Mouse (Mus musculus) mouse embryonic stem cell (cell line): ENCODE measurements around the gene Uqcrfs1.

Source experiments
- in situ Hi-C, 2 experiments: fragments of 300-500 bp; cut with MboI; formaldehyde crosslinking; loops; 1 replicate in 1 of 2; 3 replicates in 1 of 2; pipeline ENCODE4 v1.14.3; 2019 to 2020; ENCODE audit warnings: low sequenced_read_pairs in 2 of 2, low pct_unique_long_range_greater_than_20kb in 1 of 2, mixed read lengths in 1 of 2; ENCODE audit not compliant: unreplicated experiment in 1 of 2

The Uqcrfs1 gene

DNA sequence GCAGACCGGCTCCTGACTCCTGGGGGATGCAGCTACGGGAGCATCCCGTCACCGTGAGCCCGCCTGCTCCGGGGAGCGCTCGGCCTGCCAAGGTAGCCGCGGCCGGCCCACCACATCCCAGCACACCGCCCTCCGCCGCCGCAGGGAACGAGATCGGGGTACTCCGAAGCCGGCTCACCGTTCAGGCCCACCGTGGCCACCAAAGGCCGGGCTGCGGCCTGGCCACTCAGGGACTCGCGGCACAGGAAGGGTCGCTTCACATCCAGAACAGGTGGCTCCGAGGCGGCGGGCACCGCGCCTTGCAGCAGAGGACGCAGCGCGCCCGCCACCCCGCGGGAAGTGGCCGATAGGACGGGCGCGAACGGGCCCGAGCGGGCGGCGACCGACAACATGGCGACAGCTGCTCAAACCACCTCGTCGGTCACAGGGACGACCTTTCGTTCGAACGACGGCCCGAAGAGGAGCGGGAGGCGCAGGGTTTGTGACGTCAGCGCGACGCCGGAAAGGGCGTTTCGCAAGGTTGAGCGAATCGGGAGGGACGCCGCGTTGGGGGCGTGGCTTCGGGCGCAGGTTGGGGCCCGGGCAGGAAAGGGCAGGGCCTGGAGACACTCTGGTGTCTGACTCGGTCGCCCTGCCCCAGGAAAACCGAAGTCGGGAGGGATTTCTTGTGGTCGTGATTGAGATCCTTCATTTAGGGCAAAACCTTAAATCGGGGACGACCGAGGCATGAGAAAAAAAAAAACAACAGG is at the start of gene Uqcrfs1:
Gene Uqcrfs1, minus strand, starts transcription at position 507 of the 749 bp plus-strand sequence.
- in situ Hi-C loops, result no loop called here

DNA sequence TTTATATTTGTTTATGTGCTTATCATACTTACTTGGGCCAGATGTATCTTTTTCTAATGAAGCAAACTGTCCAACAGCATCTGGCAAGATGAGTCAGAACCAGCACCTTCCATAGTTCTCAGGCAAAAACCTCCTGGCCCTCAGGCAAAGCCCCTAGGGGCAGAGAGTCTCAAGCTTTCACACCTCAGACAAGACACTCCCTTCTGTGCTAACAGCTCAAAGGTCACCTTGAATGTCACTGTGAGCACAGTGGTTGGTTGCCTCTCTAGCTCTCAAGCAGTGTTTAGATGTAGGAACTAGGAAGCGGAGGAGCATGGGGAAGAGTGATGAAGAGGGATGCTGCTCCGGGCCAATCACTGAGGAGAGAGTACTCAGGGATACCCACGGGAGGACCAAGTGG is 40.6 kb upstream of the Uqcrfs1 start:
- in situ Hi-C loops, result no loop called here

DNA sequence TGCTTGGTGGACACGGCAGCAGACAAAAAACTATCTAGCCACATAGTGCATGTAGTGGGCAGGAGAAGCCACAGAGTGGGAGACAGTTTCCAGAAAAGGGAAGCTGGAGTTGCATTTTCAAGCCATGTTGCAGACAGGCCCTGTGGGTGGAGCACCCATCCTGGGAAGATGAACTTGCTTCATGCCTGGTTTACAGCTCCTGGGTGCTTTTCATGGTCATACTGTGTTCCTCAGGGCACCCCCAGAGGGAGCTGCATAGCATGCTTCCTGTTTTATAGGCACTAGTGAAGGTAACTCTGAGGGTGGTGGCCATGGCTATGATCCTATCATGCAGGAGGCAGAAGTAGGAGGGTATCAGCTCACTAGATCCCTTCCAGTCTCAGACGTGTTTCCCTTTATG is 37.4 kb upstream of the Uqcrfs1 start:
- in situ Hi-C loops, result no loop called here

DNA sequence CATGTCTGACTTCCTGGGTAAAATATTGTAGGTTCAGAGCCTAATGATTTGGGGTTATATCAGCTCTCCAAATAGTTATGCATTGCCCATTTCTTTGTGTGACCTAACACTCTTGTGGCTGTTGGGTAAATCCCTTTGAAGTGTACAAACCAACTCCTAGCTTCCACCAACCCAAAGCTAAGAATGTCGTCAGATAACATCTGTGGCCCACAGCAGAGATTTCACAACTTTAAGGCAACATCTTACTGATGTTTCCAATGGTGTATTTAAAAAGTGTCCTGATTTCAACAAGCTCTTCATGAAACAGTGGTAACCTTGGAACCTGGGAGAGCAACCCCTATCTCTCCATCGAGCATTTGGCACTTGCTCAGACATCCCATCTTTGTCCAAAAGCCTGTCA is 33.6 kb upstream of the Uqcrfs1 start:
- in situ Hi-C loops, result no loop called here

DNA sequence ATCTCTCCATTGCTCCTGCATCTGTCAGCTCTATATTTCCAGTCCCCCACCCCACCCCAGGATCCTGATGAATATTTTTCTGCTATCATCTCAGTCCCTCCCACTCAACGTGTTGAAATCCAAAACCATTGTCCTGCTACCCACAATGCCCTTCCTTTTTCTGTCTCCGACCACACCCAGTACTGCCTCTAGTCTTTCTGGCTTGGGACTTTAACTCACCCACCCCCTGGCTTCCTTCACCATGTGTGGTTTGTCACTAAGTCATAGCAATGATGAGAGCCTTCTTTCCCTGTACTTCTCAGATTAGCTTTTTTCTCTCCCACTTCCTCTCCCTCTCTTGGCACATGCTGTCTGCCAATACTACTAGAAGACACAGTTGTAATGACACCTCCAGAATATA is 31.7 kb upstream of the Uqcrfs1 start:
- in situ Hi-C loops, result no loop called here

DNA sequence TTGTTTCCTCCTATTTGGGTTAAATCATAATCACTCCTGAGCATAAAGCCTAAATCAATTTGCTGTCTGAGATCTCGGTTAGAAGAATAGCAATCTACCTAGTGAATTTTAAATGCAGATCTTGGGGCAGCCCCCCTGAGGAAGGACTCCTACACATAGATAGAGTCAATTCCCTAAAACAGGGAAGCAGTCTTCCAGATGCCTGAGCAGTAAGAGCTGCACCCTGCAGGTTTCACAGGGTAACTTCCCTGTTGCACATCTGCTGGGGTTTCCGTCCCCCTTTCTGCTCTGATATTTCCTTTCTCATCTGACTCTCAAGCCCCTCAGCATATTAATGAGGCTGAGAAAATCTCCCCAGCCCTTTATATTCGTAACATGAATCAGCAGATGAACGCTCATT is 27.8 kb upstream of the Uqcrfs1 start:
- in situ Hi-C loops, result no loop called here

DNA sequence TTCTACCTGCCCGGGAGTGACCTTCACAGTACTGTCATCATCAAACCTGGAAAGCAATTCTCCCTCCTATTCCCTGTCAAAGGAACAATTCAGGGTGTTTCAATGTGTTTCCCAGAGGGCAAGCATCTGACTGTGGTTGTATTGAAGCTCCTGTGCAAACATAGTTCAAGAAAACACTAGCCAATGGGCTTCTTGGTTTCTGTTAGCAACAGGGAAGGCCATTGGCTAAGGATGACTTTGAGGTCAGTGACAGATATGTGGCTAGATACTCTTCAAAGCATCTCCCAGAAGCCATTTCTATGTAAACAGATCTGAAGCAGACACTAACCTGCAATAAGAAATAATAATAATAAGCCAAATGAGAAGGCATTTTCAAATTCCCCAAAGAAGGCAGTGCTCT is 25.0 kb upstream of the Uqcrfs1 start:
- in situ Hi-C loops, result no loop called here

DNA sequence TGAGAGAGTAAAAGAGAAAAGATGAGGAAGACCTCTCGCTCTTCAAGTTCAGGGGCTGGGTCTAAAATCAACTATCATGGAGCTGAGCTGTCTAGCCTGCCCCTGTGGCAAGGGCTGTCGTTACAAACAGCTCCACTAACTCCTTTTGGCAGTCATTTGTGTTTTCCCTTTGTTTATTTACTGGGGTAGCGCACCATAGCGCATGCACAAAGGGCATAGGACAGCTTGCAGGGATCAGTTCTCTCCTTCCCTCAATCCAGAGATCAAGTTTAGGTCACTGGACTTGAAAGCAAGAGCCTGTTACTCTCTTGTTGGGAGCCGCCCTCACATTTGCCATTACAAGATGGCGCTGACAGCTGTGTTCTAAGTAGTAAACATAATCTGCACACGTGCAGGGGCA is 22.4 kb upstream of the Uqcrfs1 start:
- in situ Hi-C loops, result no loop called here

DNA sequence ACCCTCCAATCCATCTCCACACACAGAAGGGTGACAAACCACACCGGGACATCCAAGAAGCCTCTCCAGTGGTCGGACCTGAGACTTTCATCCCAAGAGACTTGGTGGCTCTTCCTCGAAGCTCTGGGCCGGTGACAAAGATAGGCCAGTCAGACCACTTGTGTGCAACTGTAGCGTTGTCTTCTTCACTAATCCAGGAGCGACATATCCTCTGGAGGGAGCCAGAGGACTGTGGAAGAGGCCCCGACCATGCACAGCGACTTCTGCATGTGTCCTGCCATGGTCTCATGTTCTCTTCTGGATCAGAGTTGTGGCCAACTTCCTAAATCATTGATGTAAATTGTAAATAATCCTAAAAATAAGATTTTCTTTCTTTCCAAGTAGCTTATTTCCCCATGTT is 21.6 kb upstream of the Uqcrfs1 start:
- in situ Hi-C loops, result no loop called here

DNA sequence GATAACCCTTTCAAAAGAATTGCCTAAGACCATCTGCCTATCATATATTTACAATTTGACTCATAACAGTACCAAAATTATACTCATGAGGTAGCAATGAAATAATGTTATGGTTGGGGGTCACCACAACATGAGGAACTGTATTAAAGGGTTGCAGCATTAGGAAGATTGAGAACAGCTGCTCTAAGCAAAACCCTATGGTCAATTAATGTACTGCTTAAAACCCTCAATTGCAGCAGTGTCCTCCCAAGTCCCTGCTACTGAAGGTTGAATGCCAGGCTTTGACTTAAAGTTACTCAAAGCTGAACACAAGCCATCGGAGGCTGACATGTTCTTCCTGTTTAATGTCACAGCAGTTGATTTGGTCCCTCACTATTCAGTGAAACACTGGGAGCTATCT is 15.4 kb upstream of the Uqcrfs1 start:
- in situ Hi-C loops, result no loop called here

DNA sequence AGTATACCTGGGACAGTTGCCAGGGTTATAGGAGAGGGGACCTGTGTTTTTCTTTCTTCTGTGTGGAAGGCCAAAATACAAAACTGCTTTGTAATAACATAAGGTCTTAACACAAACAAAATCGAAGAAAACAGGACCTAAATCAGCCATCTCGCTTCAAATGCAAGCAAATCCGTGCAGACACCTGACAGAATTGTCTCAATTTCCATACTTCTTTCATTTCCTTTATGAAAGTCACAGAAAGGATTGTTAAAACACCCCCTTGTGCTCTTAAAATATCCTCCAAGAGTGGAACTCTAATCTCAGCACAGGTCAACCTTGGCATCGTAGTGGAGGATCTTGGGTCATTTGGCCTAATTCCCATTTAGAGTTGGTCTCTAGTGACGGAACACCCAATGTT is 14.9 kb upstream of the Uqcrfs1 start:
- in situ Hi-C loops, result no loop called here

DNA sequence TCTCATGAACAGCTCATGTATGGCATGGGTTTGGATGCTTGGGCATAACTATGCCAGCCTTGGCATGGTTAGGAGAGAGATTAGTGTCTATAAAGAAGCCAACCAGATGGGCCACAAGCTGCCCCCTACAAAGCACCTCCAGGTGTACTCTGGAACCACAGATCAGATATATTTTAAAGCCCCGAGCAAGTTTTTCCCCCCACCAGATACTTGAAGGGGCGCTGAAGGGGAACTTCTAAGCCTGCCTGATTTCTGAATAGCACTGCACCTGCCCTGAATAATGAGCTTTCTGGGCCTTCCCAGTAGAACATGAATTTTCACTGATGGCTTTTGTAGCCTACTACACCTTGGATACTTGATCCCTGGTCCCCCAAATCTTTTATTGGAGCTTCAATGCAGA is 12.6 kb upstream of the Uqcrfs1 start:
- in situ Hi-C loops, result no loop called here

DNA sequence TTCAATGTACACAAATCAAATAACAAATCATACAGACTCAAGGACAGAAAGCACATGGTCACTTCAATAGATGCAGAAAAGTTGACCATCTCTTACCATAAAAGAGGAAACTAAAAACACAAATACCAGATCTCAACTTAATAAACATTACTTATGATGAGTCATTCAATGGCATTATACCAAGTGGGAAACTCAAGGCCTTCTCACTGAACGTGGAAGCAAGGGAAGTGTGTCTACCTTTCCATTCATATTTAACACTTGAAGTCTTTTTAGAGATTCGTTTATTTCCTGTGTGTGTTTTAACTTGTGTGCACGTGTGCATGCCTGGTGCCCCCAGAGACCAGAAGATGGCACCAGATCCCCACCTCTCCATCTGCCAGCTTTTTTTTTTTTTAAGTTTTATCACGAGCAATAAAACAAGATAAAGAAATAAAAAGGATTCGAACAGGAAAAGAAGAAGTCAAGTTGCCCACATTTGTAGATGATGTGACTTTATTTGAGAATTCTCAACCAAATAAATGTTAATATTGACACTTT is 8.0 kb upstream of the Uqcrfs1 start:
- in situ Hi-C loops, result no loop called here

DNA sequence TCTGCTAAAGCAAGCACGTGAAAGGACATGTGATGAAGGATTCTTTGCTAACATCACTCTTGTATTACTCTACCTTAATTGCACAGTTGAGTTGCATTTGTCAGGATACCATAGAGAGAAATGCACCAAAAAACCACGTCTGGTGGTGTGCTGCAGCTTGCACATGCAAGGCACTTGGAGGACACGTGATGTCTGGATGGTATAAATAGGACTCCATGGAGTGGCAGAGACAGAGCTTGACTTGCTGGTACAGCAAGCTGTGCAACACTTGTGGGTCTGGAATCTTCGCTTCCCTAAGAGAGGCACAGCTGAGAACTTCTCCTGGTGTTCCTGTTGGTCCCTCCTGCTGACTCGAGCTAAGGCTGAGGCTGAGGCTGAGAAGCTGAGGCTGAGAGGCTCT is 4.2 kb upstream of the Uqcrfs1 start:
- in situ Hi-C loops, result no loop called here

DNA sequence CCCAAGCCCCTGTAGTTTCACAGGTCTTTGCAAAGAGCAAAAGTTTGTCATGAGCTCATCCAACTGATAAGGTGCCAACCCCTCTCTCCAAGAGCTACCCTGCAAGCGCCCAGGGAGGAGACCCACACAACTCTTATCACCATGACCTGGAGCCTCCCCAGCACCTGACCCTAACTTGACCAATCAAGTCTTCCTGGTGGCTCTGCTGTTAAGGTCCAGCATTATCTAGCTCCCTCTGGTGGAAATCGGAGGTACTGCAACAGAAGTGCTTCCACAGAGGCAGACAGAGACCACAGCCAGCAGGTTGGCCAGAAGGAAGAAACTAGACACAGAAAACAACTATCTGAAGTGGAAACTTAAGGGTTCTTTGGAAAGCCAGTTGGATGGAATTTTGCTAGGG is 3.7 kb upstream of the Uqcrfs1 start:
- in situ Hi-C loops, result no loop called here

DNA sequence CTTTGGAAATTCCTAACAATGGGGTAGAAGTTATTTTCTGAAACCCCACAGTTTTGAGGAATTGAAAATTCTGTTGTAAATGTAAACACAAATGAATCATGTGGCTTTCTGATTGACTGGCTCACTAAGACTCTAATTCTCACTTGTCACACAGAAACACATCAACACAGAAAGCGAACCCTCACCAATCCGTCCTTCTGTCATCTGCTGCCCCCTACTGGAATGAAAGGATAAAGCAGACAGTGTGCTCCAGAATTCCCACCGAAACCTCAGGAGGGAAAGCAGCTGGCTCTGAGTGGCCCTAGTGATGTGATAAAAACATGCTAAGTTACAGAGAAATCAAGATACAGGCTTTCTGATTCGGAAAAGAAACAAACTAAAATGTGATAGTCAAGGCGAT is 14.4 kb downstream of the Uqcrfs1 start:
- in situ Hi-C loops, result loop anchor here in 1 of 2 experiments (10.0 kb wide), 1 partner anchor 436 kb away; no protein-coding TSS in a partner anchor

DNA sequence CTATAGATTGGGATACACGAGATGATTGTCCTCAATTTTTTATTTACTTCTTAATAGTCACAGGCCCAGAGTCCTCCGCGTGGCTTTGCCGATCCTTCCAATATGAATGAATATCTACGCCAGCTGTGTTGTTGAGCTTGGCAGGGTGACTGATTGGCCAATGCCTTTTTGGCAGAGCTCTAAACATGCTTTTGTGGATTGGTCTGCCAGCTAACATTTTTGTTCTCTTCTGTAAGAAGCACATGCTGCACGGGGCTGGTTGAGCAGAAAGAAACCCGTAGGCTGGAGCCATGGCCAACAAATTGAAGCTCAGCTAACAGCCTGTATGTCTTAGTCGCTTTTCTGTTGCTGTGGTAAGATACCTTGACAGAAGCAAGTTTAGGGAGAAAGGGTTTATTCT is 20.2 kb downstream of the Uqcrfs1 start:
- in situ Hi-C loops, result loop anchor here in 1 of 2 experiments (10.0 kb wide), 2 partner anchors 260 to 440 kb away; no protein-coding TSS in a partner anchor

DNA sequence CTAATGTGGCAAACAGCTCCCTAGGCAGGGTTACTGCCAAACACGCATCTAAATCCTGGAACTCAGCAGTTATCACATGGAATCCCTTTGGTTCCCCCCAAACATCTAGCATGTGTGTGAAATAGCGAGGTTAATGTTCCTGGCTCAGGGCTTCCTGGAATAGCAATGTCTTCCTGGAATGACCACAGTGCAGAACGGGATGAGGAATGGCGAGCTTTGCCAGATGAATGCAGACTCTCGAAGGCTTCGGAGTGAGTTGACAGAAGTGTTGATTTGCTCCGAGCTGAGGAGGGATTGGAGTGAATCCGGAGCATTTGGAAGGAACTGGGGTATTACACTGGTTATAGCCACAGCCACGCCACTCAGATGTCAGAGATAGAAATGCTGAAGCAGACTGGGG is 21.2 kb downstream of the Uqcrfs1 start:
- in situ Hi-C loops, result loop anchor here in 1 of 2 experiments (10.0 kb wide), 2 partner anchors 259 to 439 kb away; no protein-coding TSS in a partner anchor

DNA sequence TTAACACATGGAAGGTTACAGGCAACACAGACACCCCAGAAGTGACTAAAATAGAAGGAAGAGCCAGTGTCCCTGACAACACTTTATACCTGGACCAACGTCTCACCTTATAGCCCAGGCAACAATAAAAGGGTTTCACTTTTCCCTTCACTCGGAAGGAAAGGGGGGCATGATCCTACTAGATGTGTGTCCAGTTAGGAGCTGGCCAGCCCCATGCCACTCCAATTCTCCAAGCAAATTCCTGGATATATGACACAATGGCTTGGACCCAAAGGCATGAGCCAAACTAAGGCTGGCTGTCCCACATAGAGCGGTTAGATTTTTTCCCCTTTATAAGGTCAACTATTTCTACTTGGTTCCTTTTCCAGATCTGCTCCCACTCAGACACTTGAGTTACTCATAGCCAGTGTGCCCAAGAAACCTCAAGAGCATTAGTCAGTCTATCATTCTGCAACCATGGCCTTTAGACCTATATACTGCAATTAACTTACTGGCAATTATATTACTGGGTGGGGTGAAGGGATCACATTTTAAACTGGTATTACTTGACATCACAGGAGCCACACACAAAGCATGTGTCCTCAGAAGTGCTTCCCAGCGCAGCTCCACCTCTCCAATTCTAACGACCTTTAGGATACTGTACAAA is 21.8 kb downstream of the Uqcrfs1 start:
- in situ Hi-C loops, result loop anchor here in 1 of 2 experiments (10.0 kb wide), 2 partner anchors 259 to 439 kb away; no protein-coding TSS in a partner anchor
